Mouse (Mus musculus): ENCODE measurements around the gene Dscaml1. TPM values are rescaled to one million over a fixed set of nuclear protein-coding genes. Genes with fewer than 3 reads are reported as not detected.
A peak's percentile ranks its signal among the peaks of the same experiment; 100 is the strongest.

Dscaml1 gene
- total RNA-seq, 2 experiments from 2014 or later = 0.21 TPM; not detected in 1

DNA sequence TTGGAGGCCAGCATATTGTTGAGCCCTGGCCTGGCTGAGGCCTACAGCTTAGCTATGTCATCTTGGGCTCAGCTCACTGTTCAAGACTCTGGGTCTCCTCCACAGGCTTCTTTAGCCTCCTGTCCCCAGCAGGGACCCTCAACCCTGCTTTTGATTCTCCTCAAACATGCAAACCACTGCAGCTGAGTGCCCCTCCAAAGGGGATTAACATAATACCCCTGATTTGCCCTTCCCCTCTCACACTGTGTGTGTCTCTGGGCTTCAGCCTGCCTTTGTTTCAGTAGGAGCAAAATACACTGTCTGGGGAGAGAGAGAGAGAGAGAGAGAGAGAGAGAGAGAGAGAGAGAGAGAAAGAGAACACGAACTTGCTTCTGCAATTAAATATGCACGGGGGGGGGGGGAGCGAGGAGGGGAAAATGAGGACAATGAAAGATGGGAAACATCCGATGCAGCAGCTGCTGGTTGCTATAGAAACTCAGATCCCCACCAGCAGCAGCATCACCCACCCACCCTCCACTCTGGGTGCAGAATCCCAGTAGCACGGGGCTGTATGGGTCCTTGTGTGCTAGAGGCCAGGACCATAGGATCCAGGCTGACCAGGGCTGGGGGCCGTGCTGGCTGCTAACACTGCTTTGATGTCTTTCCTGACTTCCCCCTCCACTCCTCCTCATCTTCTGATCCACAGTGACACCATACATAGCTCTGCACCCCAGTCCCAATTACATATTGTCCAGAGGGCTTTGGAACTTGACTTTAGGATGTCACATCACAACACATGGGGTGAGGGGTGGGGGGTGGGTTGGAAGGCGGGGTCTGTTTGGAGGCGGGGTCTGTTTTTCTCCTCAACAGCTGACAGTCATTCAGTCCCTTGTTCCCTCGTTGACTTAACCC lies 231.0 kb downstream of the Dscaml1 start:
- intact Hi-C loops (cut with DNase I; ENCODE audit: low total_unique reads) = no loop called here
- DNase-seq = no peak

DNA sequence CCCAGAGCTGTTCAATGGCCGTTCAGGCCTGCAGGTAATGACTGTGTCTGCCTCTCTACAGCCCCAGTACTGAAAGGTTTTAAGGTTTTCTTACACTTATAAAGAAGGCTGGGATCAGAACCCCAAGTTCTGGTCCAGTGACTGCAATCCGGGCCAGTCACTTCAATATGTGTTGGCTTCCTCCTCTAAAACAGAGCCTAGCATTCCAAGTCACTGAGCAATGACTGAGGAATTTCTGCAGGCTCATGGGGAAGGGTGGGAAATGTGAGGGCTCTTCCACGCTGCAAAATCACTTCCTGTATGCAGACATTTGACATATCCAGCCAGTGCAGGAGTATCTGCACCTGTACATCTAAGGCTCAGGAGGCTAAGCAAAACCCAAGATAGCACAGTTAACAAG lies 233.8 kb downstream of the Dscaml1 start:
- DNase-seq = no peak
- intact Hi-C loops (cut with DNase I; ENCODE audit: low total_unique reads) = no loop called here

DNA sequence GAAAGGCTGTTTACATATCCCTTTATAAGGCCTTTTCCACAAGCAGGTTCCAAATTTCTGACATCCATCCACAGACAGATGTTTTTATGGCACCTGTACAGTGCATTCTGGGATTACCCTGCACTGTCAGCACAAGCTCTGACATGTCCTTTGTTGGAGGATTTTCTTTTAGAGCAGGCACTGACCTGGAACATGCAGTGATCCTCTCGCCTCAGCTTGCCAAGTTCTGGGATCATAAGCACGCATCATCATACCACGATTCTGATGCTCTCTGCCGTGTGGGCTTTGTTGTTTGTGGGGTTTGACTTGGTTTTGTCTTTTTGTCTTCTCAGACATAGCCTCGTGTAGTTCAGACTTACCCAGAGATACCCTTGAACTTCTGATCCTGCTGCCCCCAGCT lies 236.0 kb downstream of the Dscaml1 start:
- intact Hi-C loops (cut with DNase I; ENCODE audit: low total_unique reads) = no loop called here
- DNase-seq = no peak

DNA sequence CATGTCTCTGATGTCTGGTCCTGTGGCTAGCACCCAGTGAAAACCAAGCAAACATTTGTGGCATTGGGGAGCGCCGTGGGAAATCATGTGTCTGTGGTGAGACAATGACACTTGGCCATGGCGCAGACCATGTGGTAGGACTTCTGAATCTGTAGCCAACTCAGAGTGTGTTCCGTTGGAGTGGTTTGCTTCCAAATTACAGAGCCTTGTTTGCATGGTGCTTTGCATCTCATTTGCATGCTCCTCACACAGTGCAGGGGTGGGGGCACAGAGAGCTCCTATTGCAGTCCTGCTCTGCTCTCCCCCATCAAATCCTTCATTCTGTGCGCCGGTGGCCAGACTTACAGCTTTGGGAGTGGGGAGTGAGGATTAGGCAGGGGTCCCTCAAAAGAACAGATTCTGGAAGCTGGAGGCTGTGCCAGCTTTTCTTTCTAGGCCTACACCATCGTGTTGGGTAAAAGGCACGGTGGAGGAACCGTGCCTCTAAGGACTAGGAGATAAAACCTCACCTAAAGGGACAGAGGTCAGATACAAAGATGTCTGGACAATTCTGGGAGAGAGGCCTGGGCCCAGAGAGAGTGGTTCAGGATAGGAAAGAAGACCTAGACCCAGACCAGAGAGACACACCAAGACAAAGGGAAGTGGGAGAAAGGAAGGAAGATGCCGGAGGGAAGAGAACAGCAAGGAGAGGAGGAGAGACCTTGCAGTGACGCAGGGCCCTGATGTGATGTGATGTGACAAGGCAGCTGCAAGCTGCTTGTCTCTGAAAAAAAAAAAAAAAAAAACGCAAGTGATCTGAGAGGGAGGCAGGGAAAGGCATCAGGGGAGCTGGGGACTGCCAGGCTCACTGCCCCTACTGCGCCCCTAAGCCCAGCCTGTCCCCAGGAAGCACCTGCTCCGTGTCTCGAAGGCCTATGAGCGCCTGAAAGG lies 237.2 kb downstream of the Dscaml1 start:
- no peak for DNase-seq
- intact Hi-C loops (cut with DNase I; ENCODE audit: low total_unique reads) = no loop called here

DNA sequence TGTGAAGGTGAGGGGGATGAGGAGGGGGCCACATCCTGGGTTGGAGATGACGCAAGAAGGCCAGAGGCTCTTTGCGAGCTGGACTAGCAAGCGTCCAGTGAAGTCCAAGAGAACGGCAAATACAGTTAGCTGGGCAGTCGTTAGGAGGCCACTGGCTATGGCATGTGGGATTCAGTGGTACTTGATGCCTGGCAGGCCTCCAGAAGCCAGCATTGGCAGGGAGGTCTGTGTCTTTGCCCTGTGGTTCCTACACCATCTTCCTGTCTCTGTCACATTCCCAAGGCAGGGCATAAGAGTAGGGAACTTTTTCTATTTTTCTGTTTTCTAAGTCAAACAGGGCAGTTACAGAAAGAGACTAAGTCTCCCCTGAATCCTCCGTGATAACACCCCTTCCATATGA lies 237.9 kb downstream of the Dscaml1 start:
- DNase-seq = no peak
- intact Hi-C loops (cut with DNase I; ENCODE audit: low total_unique reads) = no loop called here

DNA sequence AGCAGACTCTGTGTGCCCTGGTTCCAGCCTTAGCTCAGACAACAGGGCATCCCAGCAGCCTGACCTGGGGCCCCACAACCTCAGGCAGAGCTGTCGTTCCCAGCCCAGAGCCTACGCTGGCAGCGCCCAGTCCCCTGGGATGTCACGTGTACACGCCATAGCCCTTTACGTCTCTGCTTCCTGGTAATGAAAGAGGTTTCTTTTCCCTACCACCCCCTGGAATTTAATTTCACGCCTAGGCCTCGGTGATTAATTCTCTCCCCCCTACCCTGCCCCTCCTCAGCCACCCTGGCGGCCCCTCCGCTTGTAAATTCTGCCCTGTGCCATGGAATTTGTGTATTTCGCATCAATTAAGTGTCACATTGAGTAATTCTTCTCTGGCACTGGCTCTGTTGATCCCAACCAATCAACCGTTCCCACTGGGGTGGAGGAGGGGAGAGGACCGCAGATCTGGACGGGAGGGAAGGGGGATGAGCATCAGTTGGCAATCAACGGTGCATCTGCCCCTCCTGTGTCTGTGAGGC lies 238.5 kb downstream of the Dscaml1 start:
- DNase-seq = peak; percentile 33
- intact Hi-C loops (cut with DNase I; ENCODE audit: low total_unique reads) = no loop called here

DNA sequence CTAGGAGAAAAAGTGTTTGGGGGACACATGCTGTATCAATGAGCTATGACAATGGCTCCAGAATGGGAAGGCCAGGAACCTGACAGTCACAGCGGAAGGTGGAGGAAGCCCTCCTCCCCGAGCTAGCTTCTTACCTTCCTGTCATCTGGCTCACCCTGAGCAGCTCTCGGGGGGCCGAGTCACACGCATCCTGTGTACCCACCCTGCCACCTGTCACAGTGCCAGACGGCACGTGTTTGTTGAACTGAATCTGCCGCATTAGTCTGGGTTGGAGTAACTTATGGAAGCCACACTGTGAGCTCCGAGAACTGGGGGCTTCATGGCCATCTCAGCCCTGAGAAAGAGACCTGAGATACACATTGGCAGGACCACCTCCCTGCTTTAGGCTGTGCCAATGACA lies 249.5 kb downstream of the Dscaml1 start:
- DNase-seq = no peak
- intact Hi-C loops (cut with DNase I; ENCODE audit: low total_unique reads) = no loop called here

DNA sequence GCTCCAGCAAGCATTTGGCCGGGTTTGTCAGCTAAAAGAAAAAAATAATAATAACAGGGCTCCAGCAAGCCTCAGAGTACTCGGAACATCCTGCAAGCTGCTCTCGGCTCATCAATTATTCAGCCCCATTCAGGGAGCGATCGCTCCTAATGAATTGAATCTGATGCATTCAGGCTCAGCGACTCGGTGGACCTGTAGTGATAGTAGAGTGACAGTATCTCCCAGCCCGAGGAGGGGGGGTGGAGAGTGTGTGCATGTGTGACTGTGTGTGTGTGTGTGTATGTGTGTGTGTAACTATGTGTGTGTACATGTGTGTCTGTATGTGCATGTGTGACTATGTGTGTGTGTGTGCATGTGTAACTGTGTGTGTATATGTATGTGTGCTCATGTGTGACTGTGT lies 250.2 kb downstream of the Dscaml1 start:
- intact Hi-C loops (cut with DNase I; ENCODE audit: low total_unique reads) = no loop called here
- no peak for DNase-seq

DNA sequence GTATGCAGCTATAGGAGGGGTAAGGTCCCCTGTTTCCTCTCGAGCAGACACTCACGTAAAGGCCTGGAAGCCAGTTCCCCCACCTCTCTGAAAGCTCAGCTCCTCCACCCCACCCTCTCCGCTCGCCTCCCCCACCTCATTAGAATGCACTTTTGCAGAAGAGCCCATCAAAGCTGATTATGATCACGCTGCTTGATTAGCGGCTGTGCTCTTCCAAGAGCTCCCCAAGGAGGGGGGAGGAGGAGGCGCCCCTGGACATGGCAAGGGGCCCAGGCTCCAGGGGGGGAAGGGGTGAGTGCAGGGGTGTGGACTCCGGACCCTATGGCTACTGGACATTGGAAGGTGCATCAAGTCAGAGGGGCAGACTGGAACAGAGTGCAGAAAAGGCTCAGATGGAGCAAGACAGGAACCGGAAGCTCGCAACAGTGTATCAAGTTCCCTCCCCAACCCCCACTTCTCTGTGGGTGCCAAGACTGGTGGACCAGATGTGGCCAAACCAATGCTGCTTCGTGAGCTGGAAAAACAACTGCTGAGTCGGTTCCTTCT lies 250.9 kb downstream of the Dscaml1 start:
- intact Hi-C loops (cut with DNase I; ENCODE audit: low total_unique reads) = no loop called here
- DNase-seq = peak; percentile 71

DNA sequence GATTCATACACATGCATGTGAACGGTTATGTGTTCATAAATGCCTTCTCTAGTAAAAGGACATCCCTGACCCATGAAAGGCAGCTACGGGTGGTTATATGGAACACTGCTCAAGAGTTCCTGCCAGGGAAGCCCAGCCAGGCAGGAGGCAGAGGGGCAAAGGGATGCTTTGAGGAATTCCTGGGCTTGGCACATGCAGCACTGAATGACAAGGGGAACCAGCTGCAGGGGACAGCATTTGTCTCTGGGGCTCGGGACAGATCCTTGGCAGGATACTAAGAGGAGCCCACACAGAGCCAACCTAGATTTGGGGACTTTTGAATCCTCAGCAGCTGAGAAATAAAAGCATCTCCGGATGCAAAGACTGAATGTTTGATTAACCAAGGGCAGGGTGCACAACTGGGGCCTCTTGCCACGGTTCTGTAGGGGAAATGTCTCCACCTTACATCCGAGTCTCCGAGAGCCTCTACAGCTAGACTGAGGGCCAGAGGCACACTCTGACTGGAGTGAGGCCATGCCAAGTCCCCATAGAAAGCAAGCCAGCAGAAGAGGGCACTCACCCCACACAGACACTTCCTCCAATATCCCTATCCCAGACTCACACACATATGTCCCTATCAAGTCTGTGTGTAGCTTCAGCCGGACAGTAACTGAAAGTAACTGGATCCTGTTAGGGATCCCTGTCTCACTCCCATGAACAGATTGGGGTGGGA lies 251.7 kb downstream of the Dscaml1 start:
- DNase-seq = peak; percentile 19
- intact Hi-C loops (cut with DNase I; ENCODE audit: low total_unique reads) = no loop called here

DNA sequence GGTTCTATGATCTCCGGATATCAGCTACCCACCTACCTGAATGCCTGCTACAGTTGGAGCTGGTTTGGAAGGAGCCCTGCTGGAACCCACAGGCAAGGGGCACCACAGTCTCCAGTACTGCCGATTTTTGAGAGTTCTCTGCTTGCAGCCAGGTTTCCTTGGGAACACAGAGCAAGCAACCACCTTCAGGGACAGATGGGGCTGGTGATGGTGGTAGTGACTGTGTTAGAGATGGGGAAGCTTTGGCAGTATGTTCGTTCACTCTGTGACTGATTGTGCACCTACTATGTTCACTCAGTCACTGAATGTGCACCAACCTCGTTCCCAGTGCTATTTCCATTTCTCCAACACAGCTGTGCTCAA lies 252.2 kb downstream of the Dscaml1 start:
- intact Hi-C loops (cut with DNase I; ENCODE audit: low total_unique reads) = no loop called here
- DNase-seq = no peak

DNA sequence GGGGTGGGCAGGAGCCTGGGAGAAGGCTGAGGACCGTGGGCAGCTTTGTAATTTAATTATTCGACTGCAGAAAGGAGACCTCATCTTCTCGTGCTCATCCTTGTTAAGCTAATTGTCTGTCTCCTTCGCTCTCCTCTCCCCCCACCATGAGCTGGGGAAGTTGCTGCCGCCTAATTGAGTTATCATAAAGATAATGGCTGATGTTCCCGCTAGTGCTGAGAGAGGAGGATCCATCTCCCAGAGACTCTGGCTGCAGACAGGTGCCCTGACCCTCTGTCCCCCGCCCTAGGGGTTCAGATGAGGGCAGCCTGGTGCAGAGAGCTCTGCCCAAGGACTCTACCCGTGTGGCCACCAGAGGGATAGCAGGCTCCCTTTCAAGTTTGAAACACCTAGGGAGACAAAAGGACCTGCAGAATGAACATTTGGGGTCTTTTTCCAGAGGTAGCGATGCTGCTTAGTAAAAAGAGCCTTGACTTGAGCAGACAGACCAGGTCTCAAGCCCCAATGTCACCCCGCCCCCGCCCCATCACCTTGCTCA lies 256.1 kb downstream of the Dscaml1 start:
- no peak for DNase-seq
- intact Hi-C loops (cut with DNase I; ENCODE audit: low total_unique reads) = no loop called here

DNA sequence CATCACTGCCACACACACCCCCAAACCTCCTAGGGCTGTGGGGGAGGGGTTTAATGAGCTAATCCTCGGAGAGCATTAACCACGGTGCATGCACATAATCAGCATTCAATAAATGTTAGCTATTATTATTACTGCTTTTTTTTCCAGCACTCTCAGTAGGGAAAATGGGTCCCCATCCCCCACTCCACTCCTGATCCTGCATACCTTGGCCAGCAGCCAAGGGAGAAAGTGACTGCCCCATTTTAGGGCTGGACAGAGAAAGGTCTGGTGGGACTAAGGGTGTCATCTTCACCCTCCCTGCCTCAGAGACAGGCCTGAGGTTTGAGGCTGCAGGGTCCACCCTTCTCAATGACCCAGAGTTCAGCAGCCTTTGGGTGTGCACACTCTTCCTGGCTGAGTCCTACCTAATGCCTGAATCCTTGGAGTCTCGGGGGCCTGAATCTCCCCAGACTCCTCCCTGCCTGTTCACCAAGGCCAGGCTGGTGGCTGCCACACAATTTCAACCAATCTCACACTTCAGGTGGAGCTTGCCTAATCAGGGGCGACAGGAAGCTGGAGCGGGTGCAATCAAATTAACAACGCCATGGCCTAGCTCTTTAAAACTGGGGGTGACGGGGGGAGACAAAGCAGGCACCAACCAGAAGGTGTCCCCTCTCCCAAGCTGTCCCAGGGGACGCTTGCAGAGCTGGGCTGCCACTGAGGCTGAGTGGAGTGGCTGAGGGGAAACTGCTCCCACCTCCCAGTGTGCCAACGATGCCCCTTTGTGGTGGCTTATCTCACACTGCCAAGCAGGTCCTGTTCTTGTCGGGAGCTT lies 267.2 kb downstream of the Dscaml1 start:
- intact Hi-C loops (cut with DNase I; ENCODE audit: low total_unique reads) = no loop called here
- no peak for DNase-seq

DNA sequence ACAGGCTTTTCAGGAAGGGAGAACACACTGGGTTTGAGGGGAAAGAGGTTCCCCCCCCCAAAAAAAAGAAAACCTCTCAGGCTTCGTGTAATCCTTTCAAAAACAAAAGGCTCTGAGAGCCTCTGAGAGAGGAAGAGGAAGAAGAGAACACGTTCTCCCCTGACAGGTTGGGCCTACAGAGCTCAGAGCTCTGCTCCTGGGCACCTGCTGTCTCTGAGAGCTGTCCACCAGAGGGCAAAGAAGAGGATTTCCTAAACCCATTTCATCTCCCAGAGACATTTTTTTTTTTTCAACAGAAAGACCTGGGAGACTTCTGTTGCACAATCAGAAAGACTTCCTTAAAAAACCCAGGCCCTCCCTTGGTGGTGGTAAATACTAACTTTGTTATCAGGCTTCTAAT lies 267.8 kb downstream of the Dscaml1 start:
- no peak for DNase-seq
- intact Hi-C loops (cut with DNase I; ENCODE audit: low total_unique reads) = no loop called here

DNA sequence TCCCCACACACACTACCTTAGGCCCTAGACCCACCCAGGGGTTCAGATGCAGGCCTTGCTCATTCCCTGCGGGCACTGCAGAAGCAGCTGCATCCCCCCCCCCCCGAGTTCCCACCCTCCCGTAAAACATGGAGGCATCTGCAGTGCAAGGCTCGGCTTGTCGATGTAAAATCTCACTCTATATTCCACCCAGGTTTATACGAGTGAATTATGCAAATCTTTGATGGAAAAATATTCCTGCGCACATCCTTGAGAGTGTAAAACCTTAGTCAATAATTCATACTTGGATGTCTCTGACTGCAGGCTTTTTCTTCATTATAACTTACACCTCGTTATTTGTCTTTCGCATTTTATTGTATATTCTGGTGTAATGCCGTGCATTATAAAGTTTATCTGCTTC lies 272.7 kb downstream of the Dscaml1 start:
- intact Hi-C loops (cut with DNase I; ENCODE audit: low total_unique reads) = no loop called here
- no peak for DNase-seq

DNA sequence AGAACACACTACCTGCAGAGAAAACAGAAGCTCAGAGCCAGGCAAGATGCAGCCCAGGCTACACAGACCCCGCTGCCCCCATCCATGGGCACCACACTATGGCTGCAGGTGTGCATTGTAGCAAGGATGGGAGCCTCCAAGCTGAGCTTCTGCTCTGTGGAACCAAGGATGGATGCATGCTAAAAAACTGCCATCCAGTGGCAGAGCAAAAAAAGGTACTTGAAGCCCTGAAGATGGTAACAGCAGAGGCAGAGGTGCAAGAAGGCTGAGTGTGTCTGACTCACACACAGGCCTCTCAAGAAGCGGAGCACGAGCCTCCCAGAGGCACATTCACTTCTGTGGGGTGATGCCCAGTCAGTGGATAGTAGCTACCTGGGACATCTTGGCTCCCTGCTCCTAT lies 276.8 kb downstream of the Dscaml1 start:
- DNase-seq = no peak
- intact Hi-C loops (cut with DNase I; ENCODE audit: low total_unique reads) = no loop called here

DNA sequence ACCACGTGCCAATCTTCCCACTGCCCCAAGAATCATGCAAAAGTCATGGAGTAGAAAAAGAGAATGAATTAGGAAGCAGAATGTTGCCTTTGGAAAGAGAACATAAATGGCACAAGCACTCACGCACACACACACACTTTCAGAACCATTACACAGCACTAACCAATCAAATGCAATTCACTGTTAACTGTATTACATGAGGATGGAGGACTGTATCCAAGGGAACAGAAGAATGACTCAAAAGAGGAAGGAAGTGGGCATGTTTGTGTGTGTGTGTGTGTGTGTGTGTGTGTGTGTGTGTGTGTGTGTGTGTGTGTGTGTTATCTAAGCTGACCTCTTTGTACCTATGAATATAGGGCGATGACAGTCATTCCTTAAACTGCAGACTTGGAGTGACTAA lies 278.0 kb downstream of the Dscaml1 start:
- intact Hi-C loops (cut with DNase I; ENCODE audit: low total_unique reads) = no loop called here

DNA sequence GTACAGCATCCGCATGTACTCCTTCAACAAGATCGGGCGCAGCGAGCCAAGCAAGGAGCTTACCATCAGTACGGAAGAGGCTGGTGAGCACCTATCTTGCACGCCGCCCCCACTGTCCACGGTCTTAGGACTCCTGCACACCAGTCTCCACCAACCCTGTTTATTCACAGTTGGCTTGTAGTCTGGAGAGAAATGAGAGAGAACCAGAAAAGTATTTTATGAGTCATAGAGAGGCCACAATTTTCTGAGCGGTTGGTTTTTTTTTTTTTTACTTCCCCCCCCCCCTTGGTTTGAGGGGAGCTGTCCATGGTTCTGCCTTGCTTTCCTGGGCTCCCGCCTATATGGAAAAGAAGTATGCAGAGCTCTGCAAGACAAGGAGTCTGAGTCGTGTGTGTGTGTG lies 283.9 kb downstream of the Dscaml1 start:
- intact Hi-C loops (cut with DNase I; ENCODE audit: low total_unique reads) = no loop called here
- DNase-seq = no peak

More for the DNA sequence above, 278.0 kb downstream of the Dscaml1 start:
- DNase-seq = no peak
